Mouse (Mus musculus) bone marrow macrophage, adult 2 months (primary cell): ENCODE results near the gene Nit2.

Source experiments
- CTCF ChIP-seq: IDR thresholded peaks from 2 replicates; pipeline ENCODE4 v1.5.1; 2012; ENCODE audit warnings: low read depth, mild to moderate bottlenecking, low read length, moderate library complexity
- POLR2A ChIP-seq: IDR thresholded peaks from 2 replicates; pipeline ENCODE4 v1.6.1; 2012; ENCODE audit warnings: mild to moderate bottlenecking, low read depth, low read length, borderline replicate concordance

GRCm38 (mm10) chr16:57168236-57168635 lies 1.1 kb upstream of the Nit2 start:
- TF ChIP-seq CTCF (no peak), POLR2A (no peak)
